Mouse (Mus musculus): Measurements from ENCODE around the gene Amelx. TPM values are rescaled to one million over a fixed set of nuclear protein-coding genes. Genes with fewer than 3 reads are reported as not detected.

The Amelx gene
- not detected for total RNA-seq (2023)

GRCm38 (mm10) chrX:169187100-169187499 lies at the start of gene Amelx:
Gene Amelx, minus strand, starts transcription at chrX:169187200.

Other genes starting within 250 kb of the Amelx start
- 20.3 TPM for gene Hccs, start 133.2 kb upstream of the Amelx start, total RNA-seq (2023)

Measured in CD8-positive naive resting alpha-beta T cell, adult 57 days (primary cell).